Mouse (Mus musculus) central nervous system, embryonic 14 days (tissue): Measurements from ENCODE around the gene Eid2. TPM values are rescaled to one million over a fixed set of nuclear protein-coding genes. Genes with fewer than 3 reads are reported as not detected.

Experiments
- polyA plus RNA-seq: library from polyadenylated mRNA; depleted of rRNA; stranded (reverse); fragments of >200 nt; gene quantifications from 2 replicates; pipeline ENCODE4 v1.2.3, GENCODE M21; 2012; rRNA removed

Eid2 gene
- 59.8 and 66.6 TPM in 2 replicates for polyA plus RNA-seq

GRCm38 (mm10) chr7:28267129-28268041, at the start of gene Eid2:
Gene Eid2, plus strand, starts transcription at chr7:28267881.

GRCm38 (mm10) chr7:28277615-28278278, 10.1 kb downstream of the Eid2 start, which contains the start of gene Eid2b:
Gene Eid2b, plus strand, starts transcription at chr7:28277739.

DNA sequence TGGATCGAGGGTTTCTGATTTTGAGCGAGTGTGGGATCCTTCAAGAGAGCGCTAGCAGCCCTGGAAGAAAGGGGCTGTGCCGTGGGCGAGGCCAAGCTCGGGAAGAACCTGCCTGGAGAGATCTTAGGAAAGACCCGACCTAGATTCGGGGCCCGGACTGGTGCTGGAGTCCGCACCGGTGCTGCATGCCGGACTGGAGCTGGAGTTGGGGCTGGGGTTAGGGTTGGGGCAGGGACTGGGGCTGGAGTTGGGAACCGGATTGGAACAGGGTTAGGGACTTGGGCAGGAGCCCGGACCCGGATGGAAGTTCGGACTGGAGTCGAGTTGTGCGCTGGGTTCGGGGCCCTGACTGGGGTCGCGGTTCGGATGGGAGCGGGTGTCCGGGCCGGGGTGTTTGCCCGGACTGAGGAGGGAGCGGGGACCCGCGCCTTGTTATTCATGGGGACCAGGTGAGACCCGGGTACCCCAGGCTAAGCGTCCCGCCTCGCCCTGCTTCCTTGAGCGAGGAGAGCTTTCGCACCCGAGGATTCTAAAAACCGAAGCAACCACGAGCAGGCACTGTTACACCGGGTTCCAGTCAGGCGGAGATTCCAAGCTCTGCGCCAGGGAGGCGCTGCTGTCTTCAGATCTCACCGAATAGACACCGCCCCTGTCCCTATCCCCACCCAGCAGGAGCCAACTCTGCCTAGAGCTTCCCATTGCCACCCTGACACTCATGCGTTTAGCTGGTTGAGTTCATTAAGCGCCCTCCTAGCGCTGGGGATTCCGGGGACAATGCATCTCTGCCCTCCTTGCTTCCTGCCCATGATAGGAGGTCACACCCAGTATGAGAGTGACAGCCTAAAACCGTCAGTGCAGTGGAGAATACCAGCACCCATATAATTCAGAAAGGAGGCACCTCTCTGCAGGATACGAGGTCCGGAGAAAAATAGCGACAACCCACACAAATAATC, 23.2 kb downstream of the Eid2 start, which contains the start of gene Selenov:
Gene Selenov, minus strand, starts transcription at position 549 of the 953 bp plus-strand sequence.

DNA sequence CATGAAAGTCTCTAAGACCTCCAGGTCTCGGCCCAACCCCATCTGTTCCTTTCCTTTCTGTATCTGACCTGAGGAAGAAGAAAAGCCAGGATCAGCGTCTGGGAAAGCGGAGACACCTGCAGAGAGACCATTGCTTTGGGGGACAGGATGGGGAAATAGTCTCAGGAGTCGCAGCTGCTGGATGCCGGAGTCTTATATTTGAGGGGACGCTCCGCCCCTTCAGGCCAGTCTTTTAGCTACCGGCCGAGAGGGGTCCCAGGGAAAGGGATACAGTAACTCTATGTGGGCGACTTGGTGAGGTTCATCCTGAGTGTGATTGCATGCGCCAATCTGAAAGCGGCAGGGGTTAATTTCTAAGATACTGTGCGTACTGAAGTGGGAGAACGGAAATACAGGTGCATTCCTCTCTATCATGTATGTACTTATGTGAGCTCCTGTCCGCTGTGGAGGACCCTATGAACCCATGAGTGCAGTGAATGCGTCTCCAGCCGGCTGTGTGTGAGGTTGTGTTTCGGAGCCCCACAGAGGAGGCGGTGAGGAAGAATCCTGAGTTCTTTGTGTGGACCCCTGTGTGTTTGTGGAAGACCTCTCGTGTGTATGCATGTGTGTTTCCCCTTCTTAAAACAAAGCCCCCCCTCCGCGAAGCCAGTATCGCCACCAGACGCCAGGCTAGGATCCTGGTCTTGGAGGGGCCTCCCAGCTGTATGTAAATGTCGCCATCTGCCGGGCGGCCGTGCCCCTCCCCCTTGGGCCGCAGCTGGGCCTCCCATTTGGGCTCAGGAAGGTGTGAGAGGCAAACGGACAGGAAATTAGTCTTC, 34.1 kb downstream of the Eid2 start, which contains the start of gene Dll3:
Gene Dll3, minus strand, starts transcription at position 623 of the 818 bp plus-strand sequence.

DNA sequence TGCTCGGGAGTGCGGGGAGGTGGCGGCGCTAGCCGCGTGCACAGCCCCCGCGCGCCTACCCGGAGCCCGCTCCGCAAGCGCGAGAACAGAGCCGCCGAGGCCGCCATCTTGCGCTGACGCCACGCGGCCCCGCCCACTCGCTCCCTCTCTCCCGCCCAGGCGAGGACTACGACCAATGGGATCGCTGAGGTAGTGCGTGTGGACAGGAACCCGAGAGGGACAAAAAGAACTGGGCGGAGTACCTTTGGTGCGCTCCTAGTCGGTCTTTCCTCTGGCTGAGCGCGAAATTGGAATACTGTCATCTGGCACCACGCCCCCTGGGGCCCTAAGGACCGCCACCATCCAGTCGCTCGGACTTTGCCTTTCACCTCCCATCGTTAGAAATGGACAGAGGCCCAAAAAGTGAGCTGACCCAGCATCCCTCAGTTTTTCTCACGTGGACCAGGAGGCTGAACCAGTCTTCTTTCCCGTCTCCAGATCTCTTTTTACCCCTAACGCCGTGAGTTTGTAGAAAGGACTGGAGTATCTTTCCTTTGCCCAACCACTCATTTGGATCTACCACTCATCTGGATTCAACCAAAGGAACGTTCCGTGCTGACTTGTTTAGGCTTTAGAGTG, 44.4 kb downstream of the Eid2 start, which contains the start of gene Timm50:
Gene Timm50, minus strand, starts transcription at position 147 of the 618 bp plus-strand sequence.

Other genes with a start within 250 kb of the Eid2 start
- 249 and 270 TPM in 2 replicates for gene Psmc4, start 217.8 kb upstream of the Eid2 start, polyA plus RNA-seq
- gene Fcgbp, start 196.6 kb upstream of the Eid2 start, polyA plus RNA-seq = 0.18 and 0.24 TPM in 2 replicates
- 0.04 and 0.05 TPM in 2 replicates for gene 9530053A07Rik, start 138.4 kb upstream of the Eid2 start, polyA plus RNA-seq
- gene Fbl, start 98.2 kb upstream of the Eid2 start, polyA plus RNA-seq = 244 and 245 TPM in 2 replicates
- 34.0 and 36.4 TPM in 2 replicates for gene Dyrk1b, start 88.4 kb upstream of the Eid2 start, polyA plus RNA-seq
- 29.6 and 37.8 TPM in 2 replicates for gene Eid2b, start 9.9 kb downstream of the Eid2 start, polyA plus RNA-seq
- 0.65 and 0.87 TPM in 2 replicates for gene Selenov, start 23.3 kb downstream of the Eid2 start, polyA plus RNA-seq
- 25.5 and 33.0 TPM in 2 replicates for gene Dll3, start 34.4 kb downstream of the Eid2 start, polyA plus RNA-seq
- gene Timm50, start 44.2 kb downstream of the Eid2 start, polyA plus RNA-seq = 99.0 and 110 TPM in 2 replicates
- gene Supt5, start 70.9 kb downstream of the Eid2 start, polyA plus RNA-seq = 122 and 126 TPM in 2 replicates
- gene Rps16, start 82.8 kb downstream of the Eid2 start, polyA plus RNA-seq = 1,327 and 1,353 TPM in 2 replicates
- gene Plekhg2, start 104.7 kb downstream of the Eid2 start, polyA plus RNA-seq = 29.3 and 33.4 TPM in 2 replicates
- 4.3 and 6.1 TPM in 2 replicates for gene Zfp36, start 112.4 kb downstream of the Eid2 start, polyA plus RNA-seq
- gene Med29, start 124.8 kb downstream of the Eid2 start, polyA plus RNA-seq = 46.6 and 46.8 TPM in 2 replicates
- gene Paf1, start 125.1 kb downstream of the Eid2 start, polyA plus RNA-seq = 111 and 114 TPM in 2 replicates
- gene Gmfg, start 169.6 kb downstream of the Eid2 start, polyA plus RNA-seq = 5.3 and 6.4 TPM in 2 replicates
- 40.4 and 41.7 TPM in 2 replicates for gene Lrfn1, start 184.1 kb downstream of the Eid2 start, polyA plus RNA-seq
- not detected in 2 replicates for gene Ifnl2, start 242.6 kb downstream of the Eid2 start, polyA plus RNA-seq